Mouse (Mus musculus) kidney, embryonic 15.5 days (tissue): ENCODE measurements at regions not wholly inside any gene's neighbourhood (a gene's known extent, or its start where the extent isn't known, plus 50 kb on each side); places are given as distances from the start of the nearest gene placed in this dataset.
"Not testable (repeated sequence)": the region's sequence is repeated elsewhere in the genome, so short reads cannot be mapped to it uniquely, and the experiment has no call there.

Experiments
- ATAC-seq: fragments of 200-750 bp; cut with Nextera tagmentation; replicated peaks from 2 replicates; pipeline ENCODE4 v1.8.0; 2017; ENCODE audit warnings: moderate TSS enrichment; ENCODE audit not compliant: low FRiP score
- H3K27ac ChIP-seq: fragments of 300-500 bp; sonication (generic); 2 replicates; pipeline ENCODE4 v1.5.1; 2015; ENCODE audit warnings: mild to moderate bottlenecking, inconsistent platforms
- H3K27me3 ChIP-seq: fragments of 300-500 bp; sonication (generic); 2 replicates; pipeline ENCODE4 v1.6.1; 2015; ENCODE audit warnings: inconsistent platforms
- H3K36me3 ChIP-seq: fragments of 300-500 bp; sonication (generic); 2 replicates; pipeline ENCODE4 v1.6.1; 2015; ENCODE audit warnings: inconsistent platforms
- H3K4me1 ChIP-seq: fragments of 300-500 bp; sonication (generic); 2 replicates; pipeline ENCODE4 v1.6.1; 2015; ENCODE audit warnings: inconsistent platforms
- H3K4me2 ChIP-seq: fragments of 300-500 bp; sonication (generic); 2 replicates; pipeline ENCODE4 v1.6.1; 2015; ENCODE audit warnings: moderate library complexity, mild to moderate bottlenecking, inconsistent platforms
- H3K4me3 ChIP-seq: fragments of 300-500 bp; sonication (generic); replicated peaks from 2 replicates; pipeline ENCODE4 v1.5.1; 2015; ENCODE audit warnings: mild to moderate bottlenecking, inconsistent platforms
- H3K9ac ChIP-seq: fragments of 300-500 bp; sonication (generic); 2 replicates; pipeline ENCODE4 v1.6.1; 2015; ENCODE audit warnings: mild to moderate bottlenecking, inconsistent platforms
- H3K9me3 ChIP-seq: fragments of 300-500 bp; sonication (generic); replicated peaks from 2 replicates; pipeline ENCODE4 v1.6.1; 2016; ENCODE audit warnings: inconsistent platforms
- WGBS: fragments of 180-500 bp; shearing (Covaris S2); methylation state at CpG from one replicate; pipeline ENCODE4 v1.1.7; 2015; ENCODE audit warnings: mixed read lengths; 5-methylcytosine and 5-hydroxymethylcytosine counted together

DNA sequence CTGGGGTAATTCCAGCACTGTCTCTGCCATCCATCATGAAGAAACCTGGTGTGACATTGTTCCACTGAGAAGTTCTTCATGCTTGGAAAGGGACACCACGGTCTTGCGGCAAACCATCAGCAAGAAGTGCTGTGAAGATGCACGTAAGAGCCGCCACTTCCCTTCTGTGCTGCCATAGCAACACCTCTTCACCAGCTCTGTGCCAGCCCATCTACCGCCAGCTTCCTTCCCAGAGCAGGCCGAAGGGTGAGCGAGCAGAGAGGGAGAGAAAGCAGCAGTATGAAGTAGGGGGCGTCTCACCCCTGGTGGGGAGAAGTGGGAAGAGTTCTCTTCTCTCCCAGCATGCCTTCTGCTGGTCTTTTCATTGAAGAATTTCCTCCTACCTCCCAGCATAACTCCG is 84.8 kb upstream of the Zfp637 start:
- no peak overlapping the region for H3K9ac ChIP-seq
- H3K27ac ChIP-seq: no peak overlapping the region
- H3K36me3 ChIP-seq: no peaks in the 10 kb centered on the region
- ATAC-seq: no peak
- no peak overlapping the region for H3K4me2 ChIP-seq
- no peaks in the 10 kb centered on the region for H3K27me3 ChIP-seq
- H3K4me1 ChIP-seq: no peaks in the 10 kb centered on the region
- H3K9me3 ChIP-seq: no peaks in the 10 kb centered on the region
- no peak overlapping the region for H3K4me3 ChIP-seq
- WGBS: 74% methylated on average over 9 of the region's 9 CpGs

DNA sequence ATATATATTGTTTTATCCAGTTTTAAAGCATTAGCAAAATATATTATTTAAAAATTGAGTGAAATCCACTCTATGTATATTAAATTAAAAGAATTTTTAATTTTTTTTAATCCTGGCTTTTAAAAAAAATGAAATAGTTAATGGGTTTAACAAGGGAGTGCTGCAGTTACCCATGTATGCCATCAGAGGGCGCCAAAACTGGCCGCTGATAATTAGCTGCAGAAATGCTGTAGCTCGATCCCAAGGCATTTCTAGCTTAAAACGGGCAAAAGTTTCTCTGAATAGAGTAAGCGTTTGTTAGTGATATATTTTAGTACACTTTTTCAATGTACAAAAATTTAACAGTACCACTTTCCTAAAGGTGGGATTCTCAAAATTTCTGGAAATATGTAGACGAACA is 82.5 kb upstream of the Zfp637 start:
- ATAC-seq, H3K36me3 ChIP-seq, H3K27me3 ChIP-seq, H3K4me3 ChIP-seq, H3K27ac ChIP-seq, H3K9ac ChIP-seq, H3K4me1 ChIP-seq, H3K9me3 ChIP-seq: not testable (repeated sequence)
- H3K4me2 ChIP-seq: peak overlapping the region; percentile 28
- WGBS: 12% methylated on average over 6 of the region's 6 CpGs

DNA sequence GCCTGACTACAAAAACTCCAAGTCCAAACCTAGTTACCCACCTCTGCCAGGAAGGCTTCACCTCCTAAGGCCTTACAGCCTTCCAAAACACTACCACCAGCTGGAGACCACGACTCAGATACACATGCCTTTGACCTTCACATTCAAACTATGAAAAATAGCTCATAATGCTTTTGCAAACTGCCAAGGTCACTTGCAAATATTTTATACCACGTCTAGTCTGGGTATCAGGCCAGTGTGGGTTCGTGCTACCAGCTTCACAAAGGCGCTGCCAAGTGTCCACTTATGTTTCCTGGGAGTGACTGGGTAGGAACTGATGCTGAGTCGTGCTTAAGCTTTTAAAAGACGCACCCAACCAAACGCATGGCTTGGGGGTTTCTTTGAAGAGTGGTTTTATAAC is 69.5 kb upstream of the Zfp637 start:
- Histone ChIP-seq H3K9me3 (no peaks in the 10 kb centered on the region), H3K4me2 (no peak overlapping the region), H3K36me3 (no peaks in the 10 kb centered on the region), H3K9ac (no peak overlapping the region), H3K27ac (no peak overlapping the region), H3K4me3 (no peak overlapping the region), H3K27me3 (no peaks in the 10 kb centered on the region), H3K4me1 (no peaks in the 10 kb centered on the region)
- no peak for ATAC-seq
- WGBS: 83% methylated on average over 7 of the region's 7 CpGs

DNA sequence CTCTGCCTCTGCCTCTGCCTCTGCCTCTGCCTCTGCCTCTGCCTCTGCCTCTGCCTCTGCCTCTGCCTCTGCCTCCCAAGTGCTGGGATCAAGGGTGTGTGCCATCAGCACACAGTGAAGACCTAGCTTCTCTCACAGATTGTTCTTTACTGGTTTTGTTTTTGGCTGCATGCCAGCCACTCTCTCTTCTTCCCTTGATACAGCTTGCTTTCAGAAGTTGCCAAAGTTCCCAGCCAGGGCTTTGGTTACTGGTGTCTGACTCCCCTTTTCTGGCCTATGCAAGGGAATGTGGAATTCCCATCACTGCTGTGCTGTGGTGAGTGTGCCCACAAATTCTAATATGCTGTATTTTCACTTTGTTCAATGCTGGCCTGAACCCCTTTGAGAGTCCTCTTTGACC is 68.6 kb upstream of the Zfp637 start:
- 0 out of 2 replicates have a peak, but pooled peaks cover 3% of the 10 kb centered on the region for H3K4me1 ChIP-seq
- ATAC-seq: no peak
- H3K9ac ChIP-seq: no peak overlapping the region
- H3K27ac ChIP-seq: no peak overlapping the region
- no peaks in the 10 kb centered on the region for H3K9me3 ChIP-seq
- no peaks in the 10 kb centered on the region for H3K36me3 ChIP-seq
- no peak overlapping the region for H3K4me2 ChIP-seq
- no peak overlapping the region for H3K4me3 ChIP-seq
- no peaks in the 10 kb centered on the region for H3K27me3 ChIP-seq

DNA sequence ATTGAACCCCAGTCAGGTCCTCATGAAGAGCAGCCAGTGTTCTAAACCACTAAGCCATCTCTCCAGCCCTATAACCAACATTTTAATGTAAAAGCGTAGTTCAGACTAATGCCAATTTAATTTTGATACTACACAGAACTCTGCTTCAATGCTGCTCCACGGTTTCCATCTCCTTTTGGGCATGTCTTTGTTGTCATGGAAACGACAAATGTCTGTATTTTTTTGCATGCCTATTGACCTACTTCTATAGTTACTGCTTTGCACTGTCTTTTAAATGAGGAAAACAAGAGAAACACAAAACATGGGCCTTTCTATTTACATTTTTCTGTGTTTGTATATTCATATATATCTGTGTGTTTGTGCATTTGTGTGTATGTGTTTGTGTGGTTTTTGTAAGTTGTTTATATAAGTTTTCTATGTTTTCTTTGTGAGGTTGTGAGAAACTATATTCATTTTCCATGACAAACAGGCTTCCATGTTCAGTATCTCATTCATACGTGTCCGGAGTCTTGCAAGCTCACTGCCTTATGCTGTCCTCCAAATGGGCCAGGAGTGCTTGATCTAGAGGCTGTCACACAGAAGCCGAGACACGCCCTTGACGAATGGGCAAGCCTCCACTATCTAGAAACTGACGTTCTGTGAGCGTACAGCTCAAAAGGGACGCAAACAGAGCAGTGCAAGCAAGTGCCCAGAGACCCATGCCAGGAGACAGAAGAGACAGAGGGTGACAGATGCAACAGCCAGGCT is 65.5 kb upstream of the Zfp637 start:
- H3K4me3 ChIP-seq: no peak overlapping the region
- no peaks in the 10 kb centered on the region for H3K27me3 ChIP-seq
- no peak for ATAC-seq
- H3K4me1 ChIP-seq: 0 out of 2 replicates have a peak, but pooled peaks cover 3% of the 10 kb centered on the region
- no peak overlapping the region for H3K4me2 ChIP-seq
- 79% methylated on average over 11 of the region's 11 CpGs for WGBS
- H3K27ac ChIP-seq: no peak overlapping the region
- no peaks in the 10 kb centered on the region for H3K9me3 ChIP-seq
- no peak overlapping the region for H3K9ac ChIP-seq
- no peaks in the 10 kb centered on the region for H3K36me3 ChIP-seq

DNA sequence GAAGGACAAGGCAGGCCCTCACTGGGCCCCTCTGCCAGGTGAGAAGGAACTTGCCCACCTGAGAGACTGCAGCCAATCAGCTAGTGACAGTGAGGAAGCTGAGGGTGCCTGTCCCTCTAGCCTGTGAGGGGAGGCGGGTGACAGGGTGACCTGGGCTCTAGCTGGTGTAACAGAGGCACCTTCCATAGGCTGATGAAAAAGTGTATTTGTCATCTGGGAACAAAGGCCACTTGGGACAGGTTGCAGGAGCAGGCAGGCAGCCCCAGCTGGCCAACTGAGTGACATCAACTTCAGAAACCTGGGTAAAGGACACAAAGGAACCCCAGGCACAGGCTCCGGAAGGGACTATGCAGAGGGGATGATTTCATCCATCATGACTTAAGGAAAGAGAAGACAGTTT is 63.0 kb upstream of the Zfp637 start:
- Histone ChIP-seq H3K27me3 (no peaks in the 10 kb centered on the region), H3K27ac (no peak overlapping the region)
- WGBS: 84% methylated on average over 2 of the region's 2 CpGs

DNA sequence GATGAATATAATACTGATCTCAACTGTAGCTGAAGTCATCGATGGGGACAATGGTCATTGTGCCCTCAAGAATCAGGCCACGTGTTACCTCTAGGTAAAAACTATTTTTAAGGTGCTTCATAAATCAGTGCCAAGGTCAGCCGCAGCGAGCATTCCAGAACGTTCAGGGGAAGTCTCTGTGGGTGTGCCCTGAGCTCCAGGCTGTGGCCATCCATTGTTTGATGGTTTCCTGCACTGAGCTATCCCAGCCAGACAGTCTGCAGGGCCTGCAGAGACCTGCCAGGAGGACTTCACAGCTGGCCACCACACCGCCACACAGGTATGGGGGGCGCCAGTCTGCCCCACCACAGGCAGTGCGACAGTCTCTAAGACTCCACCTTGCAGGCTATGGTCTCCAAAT is 62.5 kb upstream of the Zfp637 start:
- WGBS: 61% methylated on average over 8 of the region's 8 CpGs
- ATAC-seq: 0 out of 2 replicates have a peak, but pooled peaks have one; percentile 49

More for the DNA sequence above, 63.0 kb upstream of the Zfp637 start:
- Histone ChIP-seq H3K4me2 (no peak overlapping the region), H3K4me1 (0 out of 2 replicates have a peak, but pooled peaks cover 3% of the 10 kb centered on the region), H3K36me3 (no peaks in the 10 kb centered on the region), H3K4me3 (no peak overlapping the region), H3K9me3 (no peaks in the 10 kb centered on the region), H3K9ac (no peak overlapping the region)
- no peak for ATAC-seq

DNA sequence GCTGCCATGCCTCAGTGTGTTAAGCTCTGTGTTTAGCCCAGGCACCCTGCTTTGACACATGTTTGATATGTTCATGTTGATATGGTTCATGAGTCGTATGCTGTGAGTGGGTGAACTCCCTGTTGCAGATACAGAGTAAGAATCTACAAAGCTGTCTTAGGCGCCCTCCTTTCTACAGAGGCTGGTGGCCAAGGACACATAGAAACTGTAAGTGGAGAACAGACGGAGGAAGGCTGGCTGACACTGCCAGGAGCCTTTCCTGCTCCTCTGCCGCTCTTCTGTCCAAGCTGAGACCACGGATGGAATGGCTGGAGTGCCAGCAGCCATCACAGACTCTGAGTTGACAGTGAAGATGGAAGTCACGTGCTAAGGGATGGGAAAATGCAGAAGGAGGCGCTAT is 62.0 kb upstream of the Zfp637 start:
- no peaks in the 10 kb centered on the region for H3K27me3 ChIP-seq
- no peaks in the 10 kb centered on the region for H3K9me3 ChIP-seq
- ATAC-seq: no peak
- no peak overlapping the region for H3K9ac ChIP-seq
- H3K4me2 ChIP-seq: no peak overlapping the region
- H3K4me3 ChIP-seq: no peak overlapping the region
- H3K4me1 ChIP-seq: 0 out of 2 replicates have a peak, but pooled peaks cover 3% of the 10 kb centered on the region
- 0 out of 2 replicates have a peak overlapping the region, but pooled peaks have one; percentile 20 for H3K27ac ChIP-seq
- no peaks in the 10 kb centered on the region for H3K36me3 ChIP-seq
- WGBS: 82% methylated on average over 7 of the region's 7 CpGs

More for the DNA sequence above, 62.5 kb upstream of the Zfp637 start:
- H3K36me3 ChIP-seq: no peaks in the 10 kb centered on the region
- no peak overlapping the region for H3K4me2 ChIP-seq
- 0 out of 2 replicates have a peak overlapping the region, but pooled peaks have one; percentile 20 for H3K27ac ChIP-seq
- 0 out of 2 replicates have a peak, but pooled peaks cover 3% of the 10 kb centered on the region for H3K4me1 ChIP-seq
- no peaks in the 10 kb centered on the region for H3K9me3 ChIP-seq
- no peak overlapping the region for H3K9ac ChIP-seq
- no peak overlapping the region for H3K4me3 ChIP-seq
- H3K27me3 ChIP-seq: no peaks in the 10 kb centered on the region

DNA sequence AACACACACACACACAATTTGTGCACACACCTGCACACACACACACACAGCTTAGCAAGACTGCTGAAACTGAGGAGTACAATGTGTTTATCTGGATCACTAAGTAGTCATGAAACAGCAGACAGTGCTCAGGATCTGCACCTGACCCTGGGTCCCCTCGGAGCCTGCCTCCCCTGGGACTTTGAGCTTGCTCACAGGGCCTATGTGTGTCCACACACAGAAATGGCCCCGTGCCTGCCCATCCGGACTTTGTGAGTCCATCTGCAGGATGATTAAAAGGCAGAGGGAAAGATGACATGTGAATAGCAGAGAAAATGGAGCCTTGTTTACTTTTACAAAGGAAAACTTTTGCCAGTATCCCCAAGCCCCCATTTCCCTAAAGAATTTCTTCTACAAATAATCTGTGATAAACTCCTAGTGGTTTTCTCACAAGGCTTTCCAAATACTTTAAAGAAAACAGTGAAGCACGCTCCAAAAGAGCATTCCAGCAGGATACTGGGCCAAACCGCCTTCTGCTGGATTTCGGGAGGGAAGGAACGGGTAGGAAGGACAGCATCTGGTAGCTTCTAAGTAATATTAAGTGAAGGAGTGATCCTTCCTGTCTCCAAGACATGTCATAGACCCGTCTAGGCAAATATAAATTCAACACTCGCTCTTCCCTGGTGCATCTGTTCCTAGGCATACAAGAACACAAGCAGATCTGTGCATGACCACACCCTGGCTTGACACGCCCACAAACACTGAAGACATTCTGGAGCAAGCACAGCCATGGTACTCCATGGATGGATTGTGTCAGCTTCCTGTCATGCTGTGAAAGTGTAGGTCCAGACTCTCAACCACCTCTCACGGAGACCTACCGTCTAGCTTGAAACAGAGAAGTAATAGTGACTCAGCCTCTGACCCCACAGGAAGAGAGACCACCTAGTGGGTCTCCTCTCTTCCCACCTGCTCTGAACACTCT is 52.1 kb upstream of the Zfp637 start:
- 64% methylated on average over 12 of the region's 12 CpGs for WGBS
- Histone ChIP-seq H3K9ac (no peak overlapping the region), H3K9me3 (no peaks in the 10 kb centered on the region), H3K4me3 (no peak overlapping the region), H3K4me2 (no peak overlapping the region), H3K36me3 (no peaks in the 10 kb centered on the region), H3K27ac (no peak overlapping the region), H3K4me1 (no peaks in the 10 kb centered on the region), H3K27me3 (no peaks in the 10 kb centered on the region)
- no peak for ATAC-seq

DNA sequence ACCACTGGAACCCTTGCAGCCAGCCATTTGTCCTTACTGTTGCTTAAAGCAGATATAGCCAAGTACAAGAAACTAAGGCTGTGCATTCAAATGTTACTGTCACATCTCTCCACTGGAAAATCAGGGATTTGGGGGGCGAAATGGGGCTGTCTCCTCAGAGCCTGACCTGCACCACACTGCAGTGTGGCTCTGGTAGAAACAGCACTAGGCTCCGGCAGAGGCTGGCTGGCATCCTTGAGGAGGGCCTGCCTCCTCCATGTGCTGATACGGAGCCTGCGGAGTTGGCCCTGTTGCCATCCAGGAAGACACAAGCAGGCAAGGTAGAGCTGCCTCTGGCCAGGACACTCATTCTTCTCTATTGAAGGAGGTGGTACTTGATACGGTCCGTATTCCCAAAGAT is 50.4 kb upstream of the Zfp637 start:
- Histone ChIP-seq H3K4me1 (no peaks in the 10 kb centered on the region), H3K27ac (no peak overlapping the region), H3K9me3 (no peaks in the 10 kb centered on the region), H3K27me3 (no peaks in the 10 kb centered on the region), H3K4me2 (no peak overlapping the region), H3K9ac (no peak overlapping the region), H3K36me3 (no peaks in the 10 kb centered on the region), H3K4me3 (no peak overlapping the region)
- no peak for ATAC-seq
- 95% methylated on average over 6 of the region's 6 CpGs for WGBS
